Mouse (Mus musculus) liver, embryonic 14.5 days (tissue): ENCODE measurements around the gene Sh3d19.

ENCODE experiments used
- CTCF ChIP-seq: IDR thresholded peaks from 2 replicates; pipeline ENCODE4 v1.5.1; 2016; ENCODE audit warnings: antibody characterized with exemption, low read depth, control low read depth
- EP300 ChIP-seq: IDR thresholded peaks from 2 replicates; pipeline ENCODE4 v1.6.1; 2016; ENCODE audit warnings: antibody characterized with exemption, low read depth

DNA sequence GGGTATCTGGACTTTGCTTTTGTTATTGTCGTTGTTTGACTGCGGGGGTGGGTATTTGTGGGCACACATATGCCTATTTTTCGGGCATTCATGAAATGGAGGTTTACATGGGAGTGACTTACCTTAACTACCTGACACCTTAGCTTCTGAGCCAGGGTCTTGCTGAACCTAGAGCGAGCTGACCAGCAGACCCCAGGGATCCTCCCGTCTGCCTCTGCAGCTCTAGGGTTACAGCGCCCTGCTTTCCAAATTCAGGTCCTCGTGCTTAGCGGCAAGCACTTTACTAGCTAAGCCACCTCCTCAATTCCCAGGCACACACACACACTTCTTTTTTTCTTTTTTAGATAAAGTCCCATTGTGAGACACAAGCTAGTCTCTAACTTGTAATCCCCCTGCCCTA lies 47.6 kb upstream of the Sh3d19 start:
- TF ChIP-seq CTCF (no peak), EP300 (no peak)
